Mouse (Mus musculus): ENCODE measurements around the gene Morn1.

Morn1 gene

DNA sequence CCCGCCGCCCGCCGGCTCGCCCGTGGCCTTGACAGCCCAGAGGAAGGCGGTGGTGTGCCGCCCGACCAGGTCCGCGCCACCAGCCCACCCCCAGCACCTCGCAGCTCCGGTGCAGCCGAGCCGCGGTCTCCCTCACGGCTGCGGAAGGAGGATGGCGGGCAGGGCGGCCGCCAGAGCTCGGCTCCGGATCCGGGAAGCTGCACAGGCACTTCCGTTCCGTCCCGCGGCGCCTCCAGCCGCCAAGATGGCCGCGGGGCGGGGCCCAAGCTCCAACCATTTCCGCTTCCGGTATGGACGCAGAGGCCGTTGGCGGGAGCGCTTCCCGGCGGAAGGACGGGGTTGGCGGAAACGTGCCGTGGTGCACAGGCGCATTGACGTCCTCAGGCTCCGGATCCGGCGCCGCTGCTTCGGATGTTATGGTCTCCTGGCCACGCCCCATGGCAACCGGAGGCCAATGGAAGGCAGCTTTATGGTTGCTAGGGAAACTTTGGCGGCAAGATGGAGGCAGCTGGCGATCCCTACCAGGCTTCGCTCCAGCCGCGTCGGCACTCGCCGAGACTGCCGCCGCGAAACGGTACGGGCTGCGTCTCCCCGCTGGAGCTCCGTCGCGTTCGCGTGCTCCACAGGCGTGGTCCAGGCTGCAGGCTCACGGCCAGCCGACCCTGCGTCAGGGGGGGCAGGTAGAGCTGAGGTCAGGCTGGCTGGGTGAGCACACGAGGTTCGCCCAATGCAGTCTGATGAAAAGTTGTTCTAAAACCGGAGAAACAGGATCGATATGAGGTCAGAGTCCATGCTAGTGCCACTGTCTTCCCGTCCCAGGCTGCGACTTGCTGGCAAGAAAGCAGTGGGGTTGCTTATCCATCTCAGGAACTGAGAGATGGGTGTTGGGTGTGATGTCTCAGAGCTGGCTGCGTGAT is at the start of gene Morn1, which contains the start of gene Rer1:
Morn1 (plus strand) TSS at position 470 of the 917 bp plus-strand sequence.
Rer1 (minus strand) TSS at position 275 of the 917 bp plus-strand sequence.
- peak; percentile 100 for DNase-seq (ENCODE audit: low spot score)

DNA sequence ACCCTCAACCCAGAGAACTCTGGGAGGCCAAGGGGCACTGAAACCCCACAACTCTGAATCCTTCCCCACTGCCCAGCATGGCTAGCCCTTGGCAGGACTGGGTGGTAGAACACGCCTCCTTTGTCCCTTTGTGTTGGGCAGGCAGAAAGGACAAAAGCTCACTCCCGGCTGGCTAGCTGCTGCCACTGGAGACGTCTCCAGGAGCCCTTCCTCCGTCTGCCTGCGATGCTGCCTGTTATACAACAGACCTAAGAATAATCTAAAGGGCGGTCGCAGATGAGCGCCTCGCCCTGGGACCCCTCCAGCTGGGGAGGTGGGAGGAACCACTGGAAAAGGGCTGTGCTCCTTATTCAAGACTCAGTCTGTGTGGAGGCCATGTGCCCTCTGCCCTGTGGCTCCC is 46.2 kb upstream of the Morn1 start:
- DNase-seq (ENCODE audit: low spot score), result peak; percentile 42

DNA sequence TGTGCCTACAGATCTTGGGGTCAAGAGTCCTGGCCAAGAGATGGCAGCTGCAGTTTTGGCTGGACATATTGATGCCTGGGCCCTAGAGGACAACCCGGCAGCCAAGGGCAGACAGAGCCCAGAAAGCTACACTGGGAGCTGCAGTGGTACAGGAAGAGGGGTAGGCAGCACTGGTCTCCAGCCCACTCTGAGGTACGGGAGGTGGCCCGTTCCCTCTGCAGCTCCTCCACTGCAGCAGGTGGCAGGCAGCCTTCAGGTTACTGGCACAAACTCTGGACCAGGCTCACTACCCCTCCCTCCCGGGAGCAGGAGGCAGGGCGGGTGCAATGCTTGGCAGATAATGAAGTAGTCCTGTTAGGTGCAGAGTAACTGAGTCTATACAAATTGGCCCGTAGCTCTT is 45.7 kb upstream of the Morn1 start:
- DNase-seq (ENCODE audit: low spot score), result no peak

DNA sequence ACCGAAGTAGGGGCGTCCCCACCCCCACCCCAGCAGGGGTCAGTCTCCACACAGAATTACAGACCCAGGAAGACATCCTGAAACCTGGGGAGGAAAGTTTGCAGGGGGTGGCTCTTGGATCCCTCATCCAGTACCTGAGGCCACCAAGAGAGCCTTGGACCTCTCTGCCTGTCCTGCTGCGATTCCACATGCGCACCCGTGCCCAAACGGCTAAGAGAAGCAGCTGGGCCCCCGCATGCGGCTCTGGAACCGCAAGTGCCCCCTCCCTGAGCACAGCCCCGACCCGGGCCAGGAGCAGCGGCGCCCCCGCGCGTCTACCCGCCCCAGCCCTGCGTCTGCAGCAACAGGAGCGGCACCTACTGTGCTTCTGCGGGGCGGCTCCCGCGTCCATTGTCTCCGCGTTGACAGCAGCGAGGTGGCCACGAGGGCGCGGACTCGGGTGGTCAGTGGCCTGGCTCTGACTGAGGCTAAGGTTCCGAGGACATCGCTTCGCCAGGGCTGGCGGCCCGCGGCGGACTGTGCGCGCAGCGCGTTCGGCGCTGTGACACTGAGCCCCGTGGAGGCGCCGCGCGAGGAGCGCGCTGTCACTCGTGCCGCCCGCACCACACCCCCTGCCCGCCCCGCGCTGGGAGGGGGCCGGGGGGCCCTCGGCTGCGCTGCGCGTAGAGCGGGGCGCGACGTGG is 43.6 kb upstream of the Morn1 start:
- DNase-seq (ENCODE audit: low spot score), result no peak

DNA sequence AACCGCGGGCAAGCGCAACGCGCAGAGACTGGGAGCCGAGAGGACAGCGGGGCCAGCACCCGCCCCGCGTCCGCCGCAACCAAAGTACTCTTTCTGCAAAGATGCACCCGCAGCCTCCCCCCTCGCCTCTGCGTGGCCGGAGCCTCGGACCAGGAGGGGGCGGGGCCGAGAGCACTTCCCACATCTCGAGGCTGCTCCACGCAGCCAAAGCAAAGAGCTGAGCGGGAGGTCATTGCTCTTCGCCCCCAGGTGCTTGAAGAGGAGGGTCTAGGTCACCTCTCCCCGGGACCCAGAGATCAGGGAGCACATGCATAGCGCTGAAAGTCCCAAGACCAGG is 43.1 kb upstream of the Morn1 start:
- DNase-seq (ENCODE audit: low spot score), result no peak

DNA sequence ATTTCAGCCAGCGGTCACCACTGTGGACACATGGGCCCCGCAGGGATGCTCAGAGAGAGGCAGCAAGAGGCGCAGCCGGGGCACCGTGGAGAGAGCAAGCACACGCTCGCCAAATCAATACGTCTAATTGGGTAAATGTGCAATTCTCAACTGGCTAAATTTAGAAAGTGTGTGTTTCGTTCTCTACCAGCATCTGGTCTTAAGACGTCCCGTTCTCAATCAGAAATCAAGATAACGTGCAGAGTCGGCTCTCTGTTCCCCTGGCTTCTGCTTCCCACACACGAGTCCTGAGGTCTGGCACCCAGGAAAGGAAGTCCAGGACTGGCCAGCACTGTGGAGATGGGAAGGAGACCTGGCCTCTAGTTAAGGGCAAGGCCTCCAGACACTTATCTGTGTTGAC is 39.7 kb upstream of the Morn1 start:
- DNase-seq (ENCODE audit: low spot score), result no peak

DNA sequence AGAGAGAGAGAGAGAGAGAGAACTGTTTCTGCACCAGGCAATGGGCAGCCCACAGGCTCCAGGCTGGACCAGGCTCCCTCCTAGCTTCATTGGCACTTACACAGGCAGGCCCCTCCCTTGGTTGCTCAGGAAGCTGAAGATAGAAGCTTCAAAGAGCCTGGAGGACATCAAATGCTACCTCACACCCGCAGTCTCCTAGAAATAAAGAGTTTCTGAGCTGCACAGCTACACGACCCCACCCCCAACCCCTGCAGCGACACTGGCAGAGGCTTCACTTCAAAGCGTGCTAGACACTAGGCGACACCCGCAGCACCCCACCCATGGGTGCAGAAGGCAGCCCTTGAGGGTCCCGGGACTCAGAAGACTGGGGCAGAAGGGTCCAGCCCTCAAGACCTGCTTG is 36.3 kb upstream of the Morn1 start:
- DNase-seq (ENCODE audit: low spot score), result no peak

DNA sequence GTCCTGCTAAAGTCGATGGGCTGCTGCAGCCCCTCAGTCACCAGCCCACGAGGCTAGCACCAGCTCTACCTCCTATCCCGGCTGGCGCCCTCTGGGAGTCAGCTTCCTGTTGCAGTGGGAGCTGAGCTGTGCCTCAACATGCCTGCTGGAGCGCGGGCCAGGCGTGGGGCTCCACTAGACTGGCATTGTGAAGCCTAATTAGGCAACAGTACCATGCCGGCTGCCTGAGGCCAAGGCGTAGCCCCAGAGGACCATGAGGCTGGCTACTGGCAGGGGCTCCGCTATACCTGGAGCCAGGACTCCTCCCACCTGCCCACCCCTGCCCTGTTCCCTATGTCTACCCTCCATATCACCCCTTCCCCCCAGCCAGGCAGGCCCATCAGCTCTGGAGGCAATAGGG is 29.7 kb upstream of the Morn1 start, which contains the start of gene Plch2:
Plch2 (minus strand) TSS at position 61 of the 400 bp plus-strand sequence.
- DNase-seq (ENCODE audit: low spot score), result no peak

DNA sequence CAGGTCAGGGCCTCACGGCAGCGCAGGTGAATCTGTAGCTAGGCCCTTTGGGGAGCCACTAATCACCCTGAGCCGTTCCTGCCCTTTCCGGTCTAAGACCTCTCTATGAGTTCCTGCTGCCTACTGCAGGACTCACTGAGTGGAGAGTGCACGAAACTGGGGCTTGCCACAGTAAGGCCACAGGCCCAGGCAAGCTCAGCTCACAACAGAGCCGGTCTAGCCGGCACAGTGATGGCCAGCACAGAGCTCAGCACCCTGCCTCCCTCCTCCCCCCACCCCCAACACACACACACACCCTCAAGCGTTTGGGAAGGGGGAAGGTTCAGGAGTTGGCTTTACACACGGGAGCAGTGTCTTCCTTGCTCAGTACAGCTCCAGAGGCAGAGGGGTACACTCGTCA is 28.1 kb upstream of the Morn1 start:
- no peak for DNase-seq (ENCODE audit: low spot score)

DNA sequence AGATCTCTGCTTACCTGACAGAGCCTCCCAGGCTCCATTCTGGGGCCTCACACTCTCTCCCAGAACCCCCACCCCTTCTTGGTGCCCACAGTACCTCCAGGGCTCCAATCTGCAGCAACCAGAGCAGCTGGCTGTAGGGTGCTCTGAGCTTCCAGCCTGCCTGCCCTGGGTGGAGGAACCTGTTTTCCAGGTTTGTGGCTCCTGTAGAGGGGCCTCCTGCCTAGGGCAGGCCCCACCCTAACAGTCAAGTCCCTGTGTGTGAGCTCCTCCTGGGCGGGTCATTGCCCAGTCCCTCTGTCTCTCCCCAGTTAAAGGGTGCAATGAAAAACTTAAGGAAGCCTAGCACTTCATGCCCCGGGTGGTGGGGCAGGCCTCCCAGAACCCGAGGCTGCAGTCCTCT is 22.5 kb upstream of the Morn1 start:
- DNase-seq (ENCODE audit: low spot score), result no peak

DNA sequence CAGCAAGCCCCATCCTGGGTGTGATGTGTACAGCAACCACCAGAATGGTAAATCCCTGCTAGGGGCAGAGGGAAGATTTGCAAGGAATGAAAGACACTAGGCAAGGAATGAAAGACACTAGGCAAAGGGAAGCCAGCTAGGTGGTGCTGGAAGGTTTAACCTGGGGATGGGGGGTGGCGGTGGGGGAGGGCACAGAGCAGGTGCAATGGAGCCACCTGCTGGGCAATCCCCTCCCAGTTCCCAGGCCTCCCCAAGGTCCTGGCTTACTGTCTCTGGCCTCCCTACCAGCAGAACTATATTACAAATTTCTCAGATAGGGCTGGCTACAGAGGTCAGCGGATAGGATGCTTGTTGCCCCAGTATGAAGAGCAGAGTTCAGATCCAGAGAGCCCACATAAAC is 21.9 kb upstream of the Morn1 start:
- no peak for DNase-seq (ENCODE audit: low spot score)

DNA sequence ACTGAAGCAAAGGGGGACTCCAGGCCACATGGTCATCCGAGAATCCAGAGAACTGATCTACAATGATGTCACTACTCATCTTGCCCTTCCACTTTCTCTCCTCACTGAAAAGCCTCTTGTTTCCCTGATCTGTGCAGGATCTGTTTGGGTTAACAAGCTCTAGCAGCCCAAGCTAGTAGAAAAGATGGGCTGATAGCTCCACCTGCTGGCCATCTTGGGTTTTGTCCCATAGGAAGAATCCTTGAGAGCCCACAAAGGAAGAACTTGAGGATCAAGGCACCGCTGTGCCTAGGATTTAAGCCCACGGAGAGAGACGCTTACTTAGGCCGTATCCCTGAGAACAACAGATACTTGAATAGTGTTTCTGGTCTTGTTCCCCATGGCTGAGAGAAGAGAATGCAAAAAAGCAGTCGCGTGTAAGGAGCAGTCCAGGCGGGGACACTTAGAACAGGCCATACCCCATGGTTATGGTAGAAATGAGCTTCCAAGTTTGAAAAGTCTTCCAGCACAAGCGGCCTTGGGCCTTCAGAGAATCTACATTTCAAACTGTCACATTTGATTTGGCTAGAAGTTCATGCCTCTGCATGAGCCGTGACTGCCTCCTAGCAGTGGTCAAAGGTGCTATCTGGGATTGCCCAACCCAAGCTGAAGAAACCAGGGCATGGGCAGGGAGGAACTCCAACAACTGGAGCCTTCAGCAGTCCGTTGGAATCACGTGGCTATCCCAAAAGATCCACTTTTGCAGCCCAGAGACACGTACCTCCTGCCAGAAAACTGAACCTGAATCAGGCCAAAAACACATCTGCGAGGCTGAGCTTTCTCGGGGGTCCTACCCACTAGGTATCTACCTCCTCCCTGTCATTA is 20.2 kb upstream of the Morn1 start:
- DNase-seq (ENCODE audit: low spot score), result peak; percentile 98

DNA sequence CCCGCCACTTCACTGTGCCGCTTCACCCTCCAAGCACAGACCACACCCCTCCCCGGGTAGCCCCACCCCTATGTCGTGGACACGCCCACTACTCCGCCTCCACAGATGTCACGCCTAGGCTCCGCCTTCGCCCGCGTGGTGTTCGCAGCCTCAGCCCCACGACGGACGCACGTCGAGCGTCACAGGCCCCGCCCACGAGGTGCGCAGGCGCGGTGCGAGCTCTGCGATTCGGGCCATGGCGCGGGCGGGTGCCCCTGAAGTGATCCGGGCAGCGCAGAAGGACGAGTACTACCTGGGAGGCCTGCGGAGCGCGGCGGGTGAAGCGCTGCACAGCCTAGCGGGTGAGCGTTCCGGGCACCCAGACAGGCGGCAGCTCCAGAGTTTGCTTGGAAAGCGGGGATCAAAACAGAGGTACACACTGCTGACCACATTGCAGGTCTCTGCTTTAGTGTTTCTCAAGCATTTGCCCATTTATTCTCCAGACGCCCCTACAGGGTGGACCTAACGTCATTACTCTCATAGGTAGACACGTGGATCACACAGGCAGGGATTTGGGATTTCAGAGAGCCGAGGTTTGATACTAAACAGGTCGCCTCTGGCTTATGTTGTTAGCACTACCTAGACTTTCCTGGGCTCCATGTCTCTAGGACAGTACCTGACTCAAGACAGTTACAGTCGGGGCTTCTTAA is 19.4 kb upstream of the Morn1 start, which contains the start of gene Pex10:
Pex10 (plus strand) TSS at position 183 of the 689 bp plus-strand sequence.
- DNase-seq (ENCODE audit: low spot score), result peak; percentile 99

DNA sequence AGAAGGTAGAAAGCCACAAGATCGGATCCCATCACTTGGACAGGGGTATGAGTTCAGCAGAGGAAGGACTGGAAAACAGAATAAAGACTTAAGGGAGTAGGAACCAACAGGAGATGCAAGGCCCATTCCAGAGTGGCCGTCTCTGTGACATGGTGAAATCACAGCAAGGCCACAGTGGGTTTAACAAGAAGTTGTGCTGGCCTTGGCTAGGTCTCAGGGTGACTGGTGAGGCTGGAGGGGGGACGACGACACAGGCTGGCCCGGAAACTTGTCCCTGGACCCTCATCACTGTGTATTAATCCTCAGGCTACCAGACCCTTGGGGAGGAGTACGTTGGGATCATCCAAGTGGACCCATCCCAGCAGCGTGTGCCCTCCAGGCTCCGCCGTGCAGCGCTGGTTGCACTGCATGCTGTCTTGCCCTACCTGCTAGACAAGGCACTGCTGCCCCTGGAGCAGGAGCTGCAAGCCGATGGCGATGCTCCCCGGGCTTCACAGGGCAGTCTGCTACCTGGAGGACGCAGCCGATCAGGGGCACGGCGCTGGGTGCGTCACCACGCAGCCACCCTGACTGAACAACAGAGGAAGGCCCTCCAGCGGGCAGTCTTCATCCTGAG is 17.9 kb upstream of the Morn1 start:
- no peak for DNase-seq (ENCODE audit: low spot score)

DNA sequence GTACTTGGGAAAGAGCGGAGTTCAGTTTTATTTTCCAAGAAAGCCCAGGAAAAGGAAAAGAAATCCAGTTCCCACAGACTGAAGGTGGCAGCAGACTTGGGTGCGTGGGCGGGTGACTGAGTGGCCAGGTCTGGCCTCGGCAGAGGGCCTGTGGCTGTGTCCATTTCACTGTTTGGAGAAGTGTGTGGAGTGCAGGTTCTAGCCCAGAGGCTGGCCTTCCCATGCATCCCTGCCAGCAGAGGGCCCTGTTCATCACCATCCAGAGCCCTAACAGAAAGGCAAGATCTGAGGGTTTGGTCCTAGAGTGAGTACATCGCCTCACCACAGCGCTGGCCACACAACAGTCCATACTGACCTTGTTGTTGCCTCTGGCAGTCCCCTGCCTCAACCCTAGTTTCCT is 17.2 kb upstream of the Morn1 start:
- DNase-seq (ENCODE audit: low spot score), result peak; percentile 21

DNA sequence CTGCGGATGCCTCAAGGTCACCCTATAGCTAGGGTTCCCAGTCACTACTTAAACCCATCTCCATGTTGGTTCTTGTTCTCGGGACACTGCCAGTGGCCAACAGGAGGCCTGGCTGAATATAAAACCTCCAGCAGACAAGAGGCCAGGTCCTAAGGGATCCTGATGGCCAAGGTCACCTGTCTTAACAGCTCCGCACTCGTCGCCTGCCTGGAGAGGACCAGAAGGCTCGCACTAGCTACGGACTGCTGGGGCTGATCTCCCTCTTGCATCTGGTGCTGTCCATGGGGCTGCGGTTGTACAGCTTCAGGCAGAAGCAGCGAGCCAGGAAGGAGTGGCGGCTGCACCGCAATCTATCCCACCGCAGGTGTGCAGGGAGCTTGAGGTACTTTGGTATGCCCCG is 16.2 kb upstream of the Morn1 start:
- DNase-seq (ENCODE audit: low spot score), result no peak

DNA sequence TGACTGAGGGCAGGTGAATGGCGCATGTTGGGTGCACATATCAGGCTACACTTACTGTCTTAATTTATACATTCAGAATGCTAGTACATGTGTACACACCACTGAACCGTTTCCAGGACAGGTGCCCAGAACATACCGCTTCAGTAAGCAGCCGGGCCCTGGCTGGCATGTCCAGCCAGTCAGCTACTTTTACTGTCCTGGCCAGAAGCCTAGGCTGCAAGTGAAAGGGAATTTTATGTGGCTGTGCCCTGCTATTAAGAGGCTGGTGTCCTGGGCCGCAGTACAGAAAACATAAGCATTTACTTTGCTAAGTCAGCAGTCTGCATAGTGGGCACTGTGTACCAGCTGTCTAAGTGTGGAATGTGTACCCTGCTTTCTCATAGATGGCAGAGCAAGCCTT is 15.5 kb upstream of the Morn1 start:
- DNase-seq (ENCODE audit: low spot score), result no peak

DNA sequence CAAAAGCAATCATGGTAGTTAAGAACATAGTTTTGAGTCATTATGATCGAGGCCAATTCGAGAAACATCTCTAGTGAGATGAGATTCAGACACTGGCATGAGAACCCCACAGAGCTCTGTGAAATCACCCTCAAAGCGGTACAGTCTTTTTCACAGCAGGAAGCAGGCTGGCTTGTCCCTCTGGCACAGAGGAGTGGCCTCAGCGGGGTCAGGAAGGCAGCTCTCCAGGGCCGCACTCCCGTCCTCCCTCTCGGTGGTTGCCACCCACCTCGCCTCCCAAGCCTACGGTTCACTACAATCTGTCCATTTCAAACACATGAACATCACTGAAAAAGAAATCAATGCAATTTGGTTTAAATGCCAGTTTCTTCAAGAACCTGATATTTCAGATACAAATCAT is 12.0 kb upstream of the Morn1 start:
- DNase-seq (ENCODE audit: low spot score), result no peak

DNA sequence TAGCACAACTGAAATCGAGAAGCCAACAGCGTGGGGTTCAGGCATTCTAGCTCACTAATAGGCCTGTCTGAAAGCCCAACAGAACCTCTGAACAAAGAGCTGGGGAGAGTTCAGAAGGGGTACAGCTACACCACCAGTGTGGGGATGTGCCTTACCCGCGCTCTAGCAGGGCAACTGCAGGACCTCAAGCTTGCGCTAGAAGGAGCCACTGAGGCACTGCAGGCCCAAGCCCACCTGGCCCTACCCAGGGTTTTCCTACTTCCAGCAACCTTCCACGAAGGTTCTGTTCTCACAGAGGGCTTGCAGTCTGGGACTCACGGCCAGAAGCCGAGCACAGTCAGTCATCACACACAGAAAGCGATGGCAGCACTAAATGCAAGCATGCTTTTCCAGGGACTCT is 11.2 kb upstream of the Morn1 start:
- DNase-seq (ENCODE audit: low spot score), result no peak

DNA sequence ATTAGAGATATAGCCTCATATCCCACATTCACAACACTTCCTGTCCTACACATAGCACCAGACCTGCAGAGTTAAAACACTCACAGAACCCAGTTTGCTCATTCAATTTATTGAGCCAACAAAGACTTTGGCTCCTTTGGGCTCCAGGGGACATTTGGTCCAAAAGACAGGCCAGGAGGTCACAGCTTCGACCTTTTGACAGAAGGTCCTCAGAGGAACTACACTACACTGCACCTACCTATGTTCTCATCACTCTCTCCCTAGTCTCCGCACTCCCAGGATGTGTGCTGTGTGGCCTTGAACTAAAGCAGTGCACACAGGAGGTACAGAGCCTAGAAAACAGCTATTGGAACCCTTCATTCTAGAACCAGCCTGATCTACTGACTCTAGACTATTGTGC is 10.6 kb upstream of the Morn1 start:
- no peak for DNase-seq (ENCODE audit: low spot score)

DNA sequence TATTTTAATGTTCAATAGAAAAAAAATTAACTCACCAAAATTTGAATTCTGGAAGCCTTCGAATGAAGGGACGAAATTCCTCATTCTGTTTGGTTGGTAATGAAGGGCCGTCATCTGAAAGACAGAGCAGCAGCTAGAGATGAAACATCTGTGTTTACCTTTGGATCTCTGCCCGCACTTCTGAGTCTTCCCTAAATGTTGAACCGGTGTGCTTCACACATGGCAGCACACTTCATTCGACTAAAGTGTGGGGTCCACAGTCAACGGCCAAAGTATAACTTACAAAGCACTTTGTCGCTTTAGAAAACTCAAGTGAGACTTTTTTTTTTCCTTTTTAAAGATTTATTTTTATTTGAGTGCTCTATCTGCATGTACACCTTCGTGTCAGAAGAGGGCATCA is 9.7 kb upstream of the Morn1 start:
- DNase-seq (ENCODE audit: low spot score), result no peak
